Mouse (Mus musculus) cortical plate, adult 2 months (tissue): Measurements from ENCODE around the gene Gm12355.

ENCODE experiments used
- CTCF ChIP-seq: fragments of 200-500 bp; IDR thresholded peaks from 2 replicates; pipeline ENCODE4 v1.5.1; 2011; ENCODE audit warnings: mild to moderate bottlenecking, control low read depth, low read length; ENCODE audit not compliant: insufficient read depth; ENCODE audit errors: extremely low read depth
- POLR2A ChIP-seq: fragments of 200-500 bp; IDR thresholded peaks from 2 replicates; pipeline ENCODE4 v1.6.1; 2011; ENCODE audit warnings: mild to moderate bottlenecking, low read length, control low read depth; ENCODE audit not compliant: insufficient read depth; ENCODE audit errors: extremely low read depth

DNA sequence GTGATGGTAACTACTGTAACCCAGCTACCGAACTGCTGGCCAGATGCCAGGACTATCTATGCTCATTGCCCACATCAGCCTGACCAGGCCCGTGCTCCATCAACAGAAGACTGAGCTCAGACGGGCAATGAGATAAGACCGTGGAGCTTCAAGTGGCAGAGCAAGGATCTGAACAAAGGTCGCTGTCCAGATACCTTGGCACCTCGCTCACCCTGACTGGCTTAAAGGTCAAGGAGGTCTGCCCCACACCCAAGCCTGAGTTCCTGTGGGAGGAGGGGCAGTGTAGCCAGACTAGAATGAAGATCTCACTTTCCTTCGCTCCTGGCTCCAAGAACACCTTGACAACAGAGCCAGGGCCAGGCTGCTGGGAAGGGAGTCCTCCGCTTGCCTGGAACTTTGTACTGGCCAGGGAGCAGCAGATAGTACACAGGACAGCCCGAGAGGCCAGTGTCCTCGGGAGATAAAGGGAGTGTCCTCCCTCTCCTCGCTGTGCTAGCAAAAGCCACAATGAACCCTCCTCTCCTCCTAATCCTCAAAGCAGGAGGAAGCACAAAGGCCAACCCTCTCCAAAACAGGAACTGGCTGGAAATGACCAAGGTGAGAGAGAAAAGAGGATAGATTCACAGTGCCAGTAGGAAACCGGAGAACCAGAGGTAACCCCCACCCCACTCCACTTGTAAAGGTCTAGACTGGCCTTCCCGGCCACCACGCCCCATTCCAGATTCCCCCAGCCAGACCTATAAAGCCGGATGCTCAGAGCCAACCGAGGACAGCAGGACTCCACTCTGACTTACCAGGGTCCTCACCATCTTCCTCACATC lies 45.0 kb downstream of the Gm12355 start:
- TF ChIP-seq CTCF (no peak), POLR2A (no peak)
